Mouse (Mus musculus) adrenal gland, postnatal 4 days (tissue): Measurements from ENCODE around the gene Dexi. TPM values are rescaled to one million over a fixed set of nuclear protein-coding genes. Genes with fewer than 3 reads are reported as not detected.
A peak's percentile ranks its signal among the peaks of the same experiment; 100 is the strongest.

Experiments
- DNase-seq, 2 experiments: peaks; one replicate each; pipeline ENCODE4 v3.0.0; 2021 to 2022; ENCODE audit warnings: low spot score in 2 of 2, mixed read lengths in 2 of 2
- total RNA-seq, 2 experiments: library from RNA; stranded (reverse); gene quantifications; 2 replicates each; pipeline ENCODE4 v1.2.3; 2021

The Dexi gene
- total RNA-seq, 2 experiments from 2014 or later = 21.8 to 23.0 TPM

GRCm38 (mm10) chr16:10501865-10502264 lies 41.0 kb downstream of the Dexi start:
- peak; percentile 19 to 26 for DNase-seq

DNA sequence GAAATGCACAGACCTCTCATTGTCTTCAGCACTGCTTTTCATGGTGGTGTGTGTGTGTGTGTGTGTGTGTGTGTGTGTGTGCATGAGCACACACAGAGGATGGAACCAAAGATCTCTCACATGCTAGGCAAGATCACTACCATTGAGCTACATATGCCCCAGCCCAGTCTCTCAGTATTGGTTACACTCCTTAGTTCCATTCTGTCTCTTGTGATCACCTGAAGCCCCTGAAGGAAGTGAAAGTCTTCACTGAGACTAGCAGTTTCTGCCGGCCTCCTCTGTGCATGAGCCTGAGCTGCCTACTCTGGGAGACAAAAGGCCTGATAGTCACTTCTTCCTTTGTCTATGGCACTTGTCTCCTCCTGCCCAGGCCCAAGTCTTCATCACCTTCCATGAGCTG lies 43.7 kb downstream of the Dexi start:
- DNase-seq = no peak

GRCm38 (mm10) chr16:10498096-10498602 lies 44.7 kb downstream of the Dexi start:
- DNase-seq = no peak

GRCm38 (mm10) chr16:10495824-10496298 lies 47.0 kb downstream of the Dexi start:
- DNase-seq = no peak

GRCm38 (mm10) chr16:10492587-10492986 lies 50.3 kb downstream of the Dexi start:
- DNase-seq = no peak

- no peak for DNase-seq
These were observed 51.1 kb downstream of the Dexi start for GRCm38 (mm10) chr16:10491716-10492115.

- DNase-seq = no peak
These were observed 52.2 kb downstream of the Dexi start for GRCm38 (mm10) chr16:10490503-10491150.

DNA sequence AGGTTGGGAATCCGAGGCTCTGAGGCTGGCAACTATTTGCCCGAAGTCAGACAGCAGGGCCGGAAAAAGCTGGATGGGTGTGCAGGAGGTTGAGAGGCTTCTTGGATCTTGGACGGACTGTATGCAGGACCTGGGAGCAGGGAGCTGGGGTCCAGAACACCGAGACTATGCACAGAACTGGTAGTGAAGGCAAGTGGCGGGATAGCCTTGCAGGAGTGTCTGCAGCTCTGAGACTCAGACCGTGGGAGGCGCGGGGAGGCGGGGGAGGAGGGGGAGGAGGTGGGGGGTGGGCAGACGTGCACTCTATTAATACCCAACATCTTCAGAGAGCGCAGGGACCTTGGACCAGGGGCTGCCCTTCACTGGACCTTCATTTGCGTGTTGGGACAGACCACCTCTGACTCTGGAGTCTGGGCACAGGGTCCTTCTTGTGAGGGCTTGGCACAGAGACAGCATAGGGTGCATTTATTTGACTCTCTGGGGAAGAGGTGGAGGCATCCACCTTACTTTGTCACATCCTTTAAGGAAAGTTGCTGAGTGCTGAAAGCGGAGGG lies 52.9 kb downstream of the Dexi start:
- DNase-seq = no peak

- no peak for DNase-seq
These were observed 53.4 kb downstream of the Dexi start for GRCm38 (mm10) chr16:10489483-10489882.

- no peak for DNase-seq
These were observed 53.9 kb downstream of the Dexi start for GRCm38 (mm10) chr16:10488769-10489481.

GRCm38 (mm10) chr16:10487895-10488493 lies 54.9 kb downstream of the Dexi start:
- no peak for DNase-seq

GRCm38 (mm10) chr16:10486993-10487392 lies 55.9 kb downstream of the Dexi start:
- DNase-seq = no peak

- no peak for DNase-seq
These were observed 60.5 kb downstream of the Dexi start for GRCm38 (mm10) chr16:10482343-10482742.

DNA sequence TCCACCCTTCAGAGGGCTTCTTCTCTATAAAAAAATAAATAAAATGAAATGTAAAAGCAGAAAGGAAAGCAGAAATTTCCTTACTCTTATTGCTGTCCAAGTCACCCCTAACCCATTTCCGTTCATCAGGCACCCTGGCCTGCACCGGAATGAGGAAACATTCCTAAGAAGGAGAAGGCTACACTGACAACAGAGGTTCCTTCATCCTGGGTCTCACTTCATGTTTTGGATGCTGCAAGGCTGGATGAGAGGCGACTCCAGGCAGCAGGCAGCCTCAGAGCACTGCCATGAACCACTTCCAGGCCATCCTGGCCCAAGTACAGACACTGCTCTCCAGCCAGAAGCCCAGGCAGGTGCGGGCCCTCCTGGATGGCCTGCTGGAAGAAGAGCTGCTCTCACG lies 63.0 kb downstream of the Dexi start, which contains the start of gene Ciita:
Gene Ciita (plus strand): TSS at position 203 of the 400 bp plus-strand sequence.
- DNase-seq = no peak

- no peak for DNase-seq
These were observed 66.9 kb downstream of the Dexi start for GRCm38 (mm10) chr16:10475919-10476318.

DNA sequence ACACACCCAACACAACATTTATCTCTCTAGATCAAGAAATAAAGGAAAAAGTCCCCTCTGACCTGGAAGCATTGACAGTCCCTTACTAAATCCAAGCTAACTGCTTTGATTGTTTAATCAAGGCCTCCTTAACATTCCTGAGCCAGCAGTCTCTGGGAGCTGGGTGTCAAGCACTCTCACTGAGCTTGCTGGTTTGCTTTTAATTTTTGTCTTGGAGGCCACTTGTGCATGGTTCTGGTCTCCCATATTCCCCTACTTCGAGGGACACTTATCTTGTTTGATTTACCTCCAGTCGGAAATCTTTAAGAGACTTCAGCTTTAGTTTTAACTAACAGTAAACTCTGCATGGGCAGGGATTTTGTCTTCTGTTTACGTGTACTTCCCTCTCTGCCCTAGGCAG lies 67.9 kb downstream of the Dexi start:
- no peak for DNase-seq

GRCm38 (mm10) chr16:10471950-10472349 lies 70.9 kb downstream of the Dexi start:
- DNase-seq = no peak

- DNase-seq = no peak
These were observed 74.7 kb downstream of the Dexi start for GRCm38 (mm10) chr16:10468201-10468600.

- no peak for DNase-seq
These were observed 75.3 kb downstream of the Dexi start for GRCm38 (mm10) chr16:10467391-10468107.

DNA sequence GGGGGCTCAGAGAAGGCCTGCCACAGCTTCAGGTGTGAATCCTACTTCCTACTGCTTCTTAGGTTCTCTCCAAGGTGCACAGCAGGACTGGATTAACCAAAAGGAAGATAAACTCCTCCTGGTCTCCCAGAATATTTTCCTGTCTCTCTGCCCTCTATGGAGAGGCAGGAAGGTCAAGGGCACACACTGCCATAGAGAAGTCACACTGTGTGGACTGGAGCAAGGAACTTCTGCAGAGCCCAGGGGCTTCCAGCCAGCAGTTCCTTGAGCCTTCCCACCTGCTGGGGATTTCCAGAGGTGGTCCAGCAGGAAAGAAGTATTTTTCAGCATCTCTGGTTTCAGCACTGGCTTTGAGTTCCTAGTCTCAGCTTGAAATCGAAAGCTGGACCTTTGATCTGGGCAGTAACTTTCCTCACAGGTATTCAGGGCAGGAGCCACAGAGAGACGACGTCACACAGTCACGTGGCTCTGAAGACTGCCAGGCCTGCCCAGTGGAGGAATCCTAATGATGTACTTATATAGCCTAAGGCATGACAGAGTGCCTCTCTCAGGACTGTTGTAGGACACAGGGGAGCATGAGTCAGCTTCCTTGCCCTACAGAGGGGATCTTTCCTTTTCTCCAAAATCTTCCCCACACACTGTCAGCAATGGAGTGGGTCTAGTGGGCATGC lies 77.7 kb downstream of the Dexi start:
- DNase-seq = no peak
